Mouse (Mus musculus) lung, adult 18-20 months (tissue): Measurements from ENCODE around the gene Mast3.

Experiments used
- DNase-seq, 2 experiments: peaks; one replicate each; pipeline ENCODE4 v3.0.0; 2022; ENCODE audit warnings: mixed read lengths in 2 of 2

Mast3 gene

GRCm38 (mm10) chr8:70774740-70775139 is 30.1 kb downstream of the Mast3 start:
- no peak for DNase-seq

- DNase-seq, result peak; percentile 85 to 87
Measured at GRCm38 (mm10) chr8:70773833-70774232, 31.0 kb downstream of the Mast3 start.

GRCm38 (mm10) chr8:70773410-70773809 is 31.4 kb downstream of the Mast3 start:
- DNase-seq, result no peak

- DNase-seq, result no peak
Measured at GRCm38 (mm10) chr8:70772890-70773289, 32.0 kb downstream of the Mast3 start.

- DNase-seq, result no peak
Measured at GRCm38 (mm10) chr8:70772075-70772474, 32.8 kb downstream of the Mast3 start.

- DNase-seq, result no peak
Measured at GRCm38 (mm10) chr8:70771217-70771616, 33.6 kb downstream of the Mast3 start.

- no peak for DNase-seq
Measured at GRCm38 (mm10) chr8:70770748-70771147, 34.1 kb downstream of the Mast3 start.

GRCm38 (mm10) chr8:70769858-70770257 is 35.0 kb downstream of the Mast3 start:
- no peak for DNase-seq

- DNase-seq, result peak; percentile 92 to 95
Measured at GRCm38 (mm10) chr8:70769359-70769758, 35.5 kb downstream of the Mast3 start.

- DNase-seq, result peak; percentile 54 to 67
Measured at GRCm38 (mm10) chr8:70768956-70769355, 35.9 kb downstream of the Mast3 start.

- DNase-seq, result peak in 1 of 2 experiments; percentile 72
Measured at GRCm38 (mm10) chr8:70768231-70768776, 36.5 kb downstream of the Mast3 start.

GRCm38 (mm10) chr8:70767503-70767902 is 37.4 kb downstream of the Mast3 start:
- DNase-seq, result no peak

- peak; percentile 93 to 95 for DNase-seq
Measured at GRCm38 (mm10) chr8:70766571-70767440, 38.0 kb downstream of the Mast3 start.

GRCm38 (mm10) chr8:70765838-70766570 is 38.9 kb downstream of the Mast3 start:
- DNase-seq, result peak in 1 of 2 experiments; percentile 71

- no peak for DNase-seq
Measured at GRCm38 (mm10) chr8:70765329-70765728, 39.5 kb downstream of the Mast3 start.

GRCm38 (mm10) chr8:70764676-70765075 is 40.2 kb downstream of the Mast3 start:
- DNase-seq, result no peak

GRCm38 (mm10) chr8:70764026-70764425 is 40.8 kb downstream of the Mast3 start:
- no peak for DNase-seq

GRCm38 (mm10) chr8:70763354-70763753 is 41.5 kb downstream of the Mast3 start:
- no peak for DNase-seq

- DNase-seq, result no peak
Measured at GRCm38 (mm10) chr8:70762118-70762517, 42.7 kb downstream of the Mast3 start.

- DNase-seq, result peak; percentile 99
Measured at GRCm38 (mm10) chr8:70760775-70761406, 44.0 kb downstream of the Mast3 start, which contains the start of gene Mpv17l2. Gene Mpv17l2 (minus strand): TSS chr8:70760946.

GRCm38 (mm10) chr8:70760350-70760749 is 44.5 kb downstream of the Mast3 start:
- DNase-seq, result no peak

- peak; percentile 77 to 82 for DNase-seq
Measured at GRCm38 (mm10) chr8:70758616-70759561, 46.0 kb downstream of the Mast3 start.
